Mouse (Mus musculus): ENCODE data around the gene Prss47.

Gene Prss47

GRCm38 (mm10) chr13:65052660-65053059 lies at the start of gene Prss47:
Gene Prss47 (minus strand): TSS chr13:65052760.
- DNase-seq (ENCODE audit: low spot score in 2 of 2), result no peak

DNA sequence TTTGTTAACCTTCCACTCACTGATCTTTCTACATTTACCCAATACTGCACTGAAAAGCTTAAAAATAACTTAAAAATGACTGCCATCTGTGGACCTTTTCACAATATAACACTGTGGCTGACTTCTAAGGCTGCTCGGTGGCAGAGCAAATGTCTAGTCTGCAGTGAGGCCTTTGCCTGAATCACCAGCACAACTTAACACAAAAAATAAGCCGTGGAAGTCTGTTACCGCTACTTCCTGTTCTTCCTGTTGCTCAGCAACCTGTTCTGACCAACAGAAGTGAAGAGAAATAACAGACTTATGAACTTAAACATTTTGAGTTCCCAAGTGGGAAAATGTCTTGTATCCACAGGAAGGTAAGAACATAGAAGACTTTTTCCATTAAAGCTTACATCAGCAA lies 48.7 kb upstream of the Prss47 start:
- no peak for DNase-seq (ENCODE audit: low spot score in 2 of 2)

- no peak for DNase-seq (ENCODE audit: low spot score in 2 of 2)
Measured at GRCm38 (mm10) chr13:65100678-65101077, 48.1 kb upstream of the Prss47 start.

- DNase-seq (ENCODE audit: low spot score in 2 of 2), result no peak
Measured at GRCm38 (mm10) chr13:65097018-65097417, 44.5 kb upstream of the Prss47 start.

- no peak for DNase-seq (ENCODE audit: low spot score in 2 of 2)
Measured at GRCm38 (mm10) chr13:65095923-65096322, 43.4 kb upstream of the Prss47 start.

DNA sequence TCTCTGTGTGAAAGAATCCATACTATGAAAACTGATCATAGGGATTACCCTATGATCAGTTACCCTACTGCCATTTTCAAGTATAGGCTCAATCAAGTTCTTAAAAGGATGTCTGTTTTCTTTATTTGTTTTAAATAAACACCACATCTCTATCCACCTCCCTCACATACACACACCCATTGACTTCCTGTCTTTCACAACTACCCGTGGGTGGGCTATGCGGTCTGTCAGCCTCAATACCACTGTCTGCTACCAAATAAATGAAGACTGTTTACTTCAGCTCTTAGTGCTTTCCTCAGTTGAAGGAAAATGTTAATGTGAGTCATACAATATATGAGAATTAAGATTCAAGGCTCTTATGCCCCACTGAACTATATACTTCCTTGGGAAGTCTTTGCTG lies 17.4 kb upstream of the Prss47 start:
- no peak for DNase-seq (ENCODE audit: low spot score in 2 of 2)

GRCm38 (mm10) chr13:65035057-65035456 lies 17.5 kb downstream of the Prss47 start:
- DNase-seq (ENCODE audit: low spot score in 2 of 2), result no peak

DNA sequence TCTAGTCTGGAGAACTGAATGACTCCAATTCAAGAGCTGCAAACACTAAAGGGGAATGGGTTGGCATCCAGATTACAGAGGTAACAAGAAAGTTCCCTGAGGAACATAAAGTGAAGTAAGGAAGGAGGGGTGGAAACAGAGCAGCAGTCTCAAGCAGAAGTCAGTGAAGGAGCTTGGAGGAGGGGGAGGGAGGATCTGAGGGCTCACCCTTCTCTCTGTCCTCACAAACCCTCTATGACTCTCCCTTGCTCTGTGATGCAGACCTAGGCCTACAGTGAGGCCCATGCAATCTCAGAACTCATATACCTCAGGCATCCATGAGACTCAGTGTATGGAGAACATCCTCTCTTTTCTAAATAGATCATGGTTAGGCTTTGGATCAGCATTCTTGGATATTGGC lies 19.8 kb downstream of the Prss47 start, which contains the start of gene Spata31d1c:
TSS of gene Spata31d1c (plus strand) at position 301 of the 400 bp plus-strand sequence.
- no peak for DNase-seq (ENCODE audit: low spot score in 2 of 2)

DNA sequence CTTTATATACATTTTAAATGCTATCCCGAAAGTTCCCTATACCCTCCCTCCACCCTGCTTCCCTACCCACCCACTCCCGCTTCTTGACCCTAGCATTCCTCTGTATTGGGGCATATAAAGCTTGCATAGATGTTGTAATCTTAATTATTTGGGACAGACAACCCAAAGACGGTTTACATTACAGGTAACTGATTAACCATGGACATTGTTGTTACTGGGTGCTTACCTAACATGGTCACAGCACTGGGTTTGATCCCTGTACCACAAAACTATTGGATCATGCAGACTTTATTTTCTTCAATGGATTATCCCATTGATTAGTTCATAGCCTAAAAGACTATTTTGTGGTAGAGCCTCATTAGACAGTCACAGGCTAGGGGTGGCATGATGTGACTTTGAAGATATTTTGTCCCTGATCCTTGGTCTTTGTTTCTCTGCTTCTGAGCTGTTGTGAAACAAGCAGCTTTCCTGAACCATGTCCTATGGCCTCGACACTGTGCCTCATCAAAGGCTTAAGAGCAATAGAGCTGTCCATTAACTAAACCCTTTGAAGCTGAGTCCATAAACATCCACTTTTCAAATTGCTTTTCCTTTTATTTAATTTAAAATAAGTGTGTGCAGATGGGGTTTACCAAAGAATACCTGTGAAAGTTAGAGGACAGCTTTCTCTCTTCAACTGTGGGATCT lies 41.4 kb downstream of the Prss47 start:
- no peak for DNase-seq (ENCODE audit: low spot score in 2 of 2)

DNA sequence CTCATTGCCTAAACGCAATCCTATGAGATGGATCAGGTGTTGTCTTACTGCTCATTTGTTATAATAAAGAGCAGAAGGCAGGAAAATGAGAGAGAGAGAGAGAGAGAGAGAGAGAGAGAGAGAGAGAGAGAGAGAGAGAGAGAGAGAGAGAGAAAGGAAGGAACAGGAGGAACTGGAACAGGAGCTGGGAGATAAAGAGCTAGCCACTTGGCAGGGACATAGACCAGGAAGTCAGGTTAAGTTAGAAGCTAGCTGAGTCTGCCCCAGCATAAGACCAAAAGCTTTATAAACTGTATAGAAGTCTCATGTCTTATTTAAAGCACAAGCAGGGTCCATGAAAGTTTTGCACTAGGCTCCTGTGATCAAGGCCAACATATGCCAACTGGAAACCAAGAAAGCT lies 44.6 kb downstream of the Prss47 start:
- no peak for DNase-seq (ENCODE audit: low spot score in 2 of 2)

GRCm38 (mm10) chr13:65006760-65007159 lies 45.8 kb downstream of the Prss47 start:
- DNase-seq (ENCODE audit: low spot score in 2 of 2), result no peak

- DNase-seq (ENCODE audit: low spot score in 2 of 2), result no peak
Measured at GRCm38 (mm10) chr13:65005414-65005813, 47.1 kb downstream of the Prss47 start.

Measured in frontal cortex, postnatal 36 days (tissue).